Mouse (Mus musculus) CH12.LX (cell line): ENCODE data around the gene Slc25a18. TPM values are rescaled to one million over a fixed set of nuclear protein-coding genes. Genes with fewer than 3 reads are reported as not detected.
A peak's percentile ranks its signal among the peaks of the same experiment; 100 is the strongest.

Source experiments
- DNase-seq: peaks from one replicate; pipeline ENCODE4 v3.0.0-alpha.2; 2013; ENCODE audit errors: extremely low read depth
- H3K27ac ChIP-seq: 2 replicates; pipeline ENCODE4 v1.5.1; 2012; ENCODE audit warnings: low read depth, mild to moderate bottlenecking, control low read depth, moderate library complexity; ENCODE audit not compliant: insufficient read depth
- H3K27me3 ChIP-seq: replicated peaks from 2 replicates; pipeline ENCODE3; 2012; ENCODE audit warnings: inconsistent platforms
- H3K36me3 ChIP-seq, 2 experiments: replicated peaks in 1 of 2; 2 replicates each; pipeline versions ENCODE3 to v1.6.1; 2012; ENCODE audit warnings: inconsistent platforms in 1 of 2, low read length in 1 of 2, mild to moderate bottlenecking in 1 of 2, mixed read lengths in 1 of 2, moderate library complexity in 1 of 2; ENCODE audit not compliant: control insufficient read depth in 1 of 2, insufficient read depth in 1 of 2
- H3K4me1 ChIP-seq, 2 experiments: 2 replicates each; pipeline ENCODE4 v1.6.1; 2012; ENCODE audit warnings: inconsistent platforms in 1 of 2, moderate library complexity in 1 of 2; ENCODE audit not compliant: insufficient read depth in 2 of 2, control insufficient read depth in 1 of 2
- H3K4me2 ChIP-seq: 2 replicates; pipeline ENCODE4 v1.6.1; 2012; ENCODE audit warnings: low read depth, mild to moderate bottlenecking, control low read depth; ENCODE audit not compliant: poor library complexity, insufficient read depth, severe bottlenecking
- H3K4me3 ChIP-seq, 3 experiments: fragments of 150-350 bp in 1 of 3; sonication (generic) in 1 of 3; replicated peaks in 1 of 3; 2 replicates each; pipeline versions ENCODE3 to v1.5.1; 2011 to 2012; ENCODE audit warnings: low read depth in 2 of 3, low read length in 2 of 3, mild to moderate bottlenecking in 2 of 3, moderate library complexity in 2 of 3, control low read depth in 1 of 3, improper control_type of control experiment in 1 of 3, inconsistent platforms in 1 of 3, mixed read lengths in 1 of 3; ENCODE audit not compliant: poor library complexity in 1 of 3
- H3K79me2 ChIP-seq: replicated peaks from 2 replicates; pipeline ENCODE4 v1.6.1; 2012; ENCODE audit warnings: mild to moderate bottlenecking, moderate library complexity; ENCODE audit not compliant: control insufficient read depth, poor library complexity, insufficient read depth, severe bottlenecking; ENCODE audit errors: extremely low read depth
- H3K9ac ChIP-seq: 2 replicates; pipeline ENCODE4 v1.6.1; 2012; ENCODE audit warnings: low read depth, mild to moderate bottlenecking, control low read depth, moderate library complexity; ENCODE audit not compliant: insufficient read depth
- H3K9me3 ChIP-seq: replicated peaks from 2 replicates; pipeline ENCODE3; 2012; ENCODE audit warnings: low read length, inconsistent platforms, mixed read lengths
- BHLHE40 ChIP-seq: IDR thresholded peaks from 2 replicates; pipeline ENCODE4 v1.6.1; 2011; ENCODE audit warnings: mild to moderate bottlenecking, low read depth, low read length, improper control_type of control experiment
- CHD1 ChIP-seq: IDR thresholded peaks from 2 replicates; pipeline ENCODE4 v1.6.1; 2012; ENCODE audit warnings: low read depth, low read length, improper control_type of control experiment, inconsistent platforms
- CHD2 ChIP-seq: IDR thresholded peaks from 2 replicates; pipeline ENCODE4 v1.6.1; 2011; ENCODE audit warnings: low read length, improper control_type of control experiment
- CTCF ChIP-seq, 2 experiments: IDR thresholded peaks in 1 of 2; conservative IDR thresholded peaks in 1 of 2; 2 replicates each; pipeline ENCODE4 v1.5.1; 2011 to 2012; ENCODE audit warnings: low read depth in 2 of 2, low read length in 2 of 2, improper control_type of control experiment in 1 of 2, inconsistent platforms in 1 of 2, mild to moderate bottlenecking in 1 of 2, moderate library complexity in 1 of 2
- E2F4 ChIP-seq: IDR thresholded peaks from 2 replicates; pipeline ENCODE4 v1.6.1; 2011; ENCODE audit warnings: low read depth, low read length, improper control_type of control experiment; ENCODE audit not compliant: insufficient replicate concordance
- ELF1 ChIP-seq: IDR thresholded peaks from 2 replicates; pipeline ENCODE4 v1.6.1; 2014; ENCODE audit warnings: low read depth, mild to moderate bottlenecking, inconsistent platforms, low read length, improper control_type of control experiment
- EP300 ChIP-seq: IDR thresholded peaks from 2 replicates; pipeline ENCODE4 v1.6.1; 2011; ENCODE audit warnings: low read length, improper control_type of control experiment
- ETS1 ChIP-seq: conservative IDR thresholded peaks from 2 replicates; pipeline ENCODE4 v1.6.1; 2012; ENCODE audit warnings: low read depth, mild to moderate bottlenecking, inconsistent platforms, low read length, improper control_type of control experiment, moderate library complexity
- GABPA ChIP-seq: IDR thresholded peaks from 2 replicates; pipeline ENCODE4 v1.6.1; 2012; ENCODE audit warnings: low read depth, low read length, improper control_type of control experiment, inconsistent platforms; ENCODE audit not compliant: insufficient replicate concordance
- IRF4 ChIP-seq: IDR thresholded peaks from 2 replicates; pipeline ENCODE4 v1.6.1; 2014; ENCODE audit warnings: low read depth, mild to moderate bottlenecking, inconsistent platforms, low read length, improper control_type of control experiment
- JUND ChIP-seq: conservative IDR thresholded peaks from 2 replicates; pipeline ENCODE4 v1.6.1; 2011; ENCODE audit warnings: low read depth, low read length, improper control_type of control experiment
- MEF2A ChIP-seq: IDR thresholded peaks from 2 replicates; pipeline ENCODE4 v1.6.1; 2014; ENCODE audit warnings: low read depth, mild to moderate bottlenecking, inconsistent platforms, low read length, improper control_type of control experiment, borderline replicate concordance
- MYC ChIP-seq: IDR thresholded peaks from 2 replicates; pipeline ENCODE4 v1.6.1; 2011; ENCODE audit warnings: low read depth, mild to moderate bottlenecking, improper control_type of control experiment, low read length
- NELFE ChIP-seq: IDR thresholded peaks from 2 replicates; pipeline ENCODE4 v1.6.1; 2011; ENCODE audit warnings: low read depth, low read length, improper control_type of control experiment
- NRF1 ChIP-seq: IDR thresholded peaks from 2 replicates; pipeline ENCODE4 v1.6.1; 2014; ENCODE audit warnings: low read depth, mild to moderate bottlenecking, inconsistent platforms, low read length, improper control_type of control experiment, moderate library complexity
- PAX5 ChIP-seq: IDR thresholded peaks from 2 replicates; pipeline ENCODE4 v1.6.1; 2012; ENCODE audit warnings: low read length, inconsistent platforms, mixed read lengths
- POLR2A ChIP-seq: IDR thresholded peaks from 2 replicates; pipeline ENCODE4 v1.6.1; 2011; ENCODE audit warnings: low read depth, mild to moderate bottlenecking, improper control_type of control experiment, low read length
- POLR2AphosphoS2 ChIP-seq: IDR thresholded peaks from 2 replicates; pipeline ENCODE4 v1.6.1; 2011; ENCODE audit warnings: low read depth, low read length, improper control_type of control experiment
- RAD21 ChIP-seq: IDR thresholded peaks from 2 replicates; pipeline ENCODE4 v1.6.1; 2011; ENCODE audit warnings: low read depth, mild to moderate bottlenecking, low read length, improper control_type of control experiment, moderate library complexity
- RCOR1 ChIP-seq: conservative IDR thresholded peaks from 2 replicates; pipeline ENCODE4 v1.6.1; 2012; ENCODE audit warnings: low read depth, mild to moderate bottlenecking, inconsistent platforms, low read length, improper control_type of control experiment
- SIN3A ChIP-seq: IDR thresholded peaks from 2 replicates; pipeline ENCODE4 v1.6.1; 2012; ENCODE audit warnings: low read length, improper control_type of control experiment, inconsistent platforms
- SMC3 ChIP-seq: IDR thresholded peaks from 2 replicates; pipeline ENCODE4 v1.6.1; 2011; ENCODE audit warnings: low read depth, low read length, improper control_type of control experiment
- TBP ChIP-seq: conservative IDR thresholded peaks from 2 replicates; pipeline ENCODE4 v1.6.1; 2011; ENCODE audit warnings: low read depth, low read length, improper control_type of control experiment
- TCF12 ChIP-seq: IDR thresholded peaks from 2 replicates; pipeline ENCODE4 v1.6.1; 2014; ENCODE audit warnings: low read depth, mild to moderate bottlenecking, inconsistent platforms, low read length, improper control_type of control experiment
- UBTF ChIP-seq: IDR thresholded peaks from 2 replicates; pipeline ENCODE4 v1.6.1; 2012; ENCODE audit warnings: low read depth, mild to moderate bottlenecking, inconsistent platforms, low read length, improper control_type of control experiment, moderate library complexity
- USF2 ChIP-seq: conservative IDR thresholded peaks from 2 replicates; pipeline ENCODE4 v1.6.1; 2011; ENCODE audit warnings: low read depth, low read length, improper control_type of control experiment
- ZC3H11A ChIP-seq: IDR thresholded peaks from 2 replicates; pipeline ENCODE4 v1.6.1; 2012; ENCODE audit warnings: low read depth, mild to moderate bottlenecking, inconsistent platforms, low read length, improper control_type of control experiment
- ZNF384 ChIP-seq: IDR thresholded peaks from 2 replicates; pipeline ENCODE4 v1.6.1; 2012; ENCODE audit warnings: low read depth, low read length, improper control_type of control experiment, inconsistent platforms
- dilution Hi-C: fragments of 300-500 bp; cut with MboI; formaldehyde crosslinking; loops from 2 replicates; pipeline ENCODE4 v1.14.3; 2020; ENCODE audit warnings: low sequenced_read_pairs; ENCODE audit not compliant: extremely low pct_unique_long_range_greater_than_20kb, extremely low pct_ligation_motif_present
- in situ Hi-C: fragments of 300-500 bp; cut with MboI; formaldehyde crosslinking; loops from 3 replicates; pipeline ENCODE4 v1.14.3; 2019; ENCODE audit warnings: low sequenced_read_pairs, low pct_ligation_motif_present, low pct_unique_long_range_greater_than_20kb, mixed read lengths
- polyA plus RNA-seq: library from polyadenylated mRNA; unstranded; fragments of >175 nt; gene quantifications from 2 replicates; pipeline ENCODE4 v1.2.1, GENCODE M21; 2012; ENCODE audit warnings: low read depth; ENCODE audit not compliant: insufficient read length
- total RNA-seq, 2 experiments: library from RNA; depleted of rRNA; stranded (reverse); fragments of 300-350 nt in 1 of 2; fragments of >200 nt in 1 of 2; gene quantifications; 2 replicates each; pipeline ENCODE4 v1.2.3; 2012 to 2014

Slc25a18 gene
- total and polyA plus RNA-seq, 3 experiments, result 0.08 to 0.51 (median 0.19) TPM

- in situ Hi-C loops, result no loop called here
- peaks cover 19% of the 10 kb centered on the region for H3K79me2 ChIP-seq
- H3K4me1 ChIP-seq, result peaks cover 0 to 9% of the 10 kb centered on the region in 2 experiments; a peak in 2 of 4 replicates
- peaks cover 0 to 8% of the 10 kb centered on the region in 2 experiments for H3K36me3 ChIP-seq
- dilution Hi-C loops, result no loop called here
- H3K4me2 ChIP-seq, result no peak overlapping the region
- no peaks in the 10 kb centered on the region for H3K27me3 ChIP-seq
- H3K4me3 ChIP-seq, result no peak overlapping the region
- H3K9me3 ChIP-seq, result peaks cover 3% of the 10 kb centered on the region
- no peak overlapping the region for H3K27ac ChIP-seq
- TF ChIP-seq CHD1 (no peak), ETS1 (no peak), JUND (no peak), MYC (no peak), RCOR1 (no peak), UBTF (no peak), USF2 (no peak), SIN3A (no peak), BHLHE40 (no peak), ZC3H11A (no peak), GABPA (no peak), TCF12 (no peak), NRF1 (no peak), EP300 (no peak)
- H3K9ac ChIP-seq, result no peak overlapping the region
- DNase-seq, result no peak
These were observed 61.5 kb downstream of the Slc25a18 start for GRCm38 (mm10) chr6:120834766-120835321.

DNA sequence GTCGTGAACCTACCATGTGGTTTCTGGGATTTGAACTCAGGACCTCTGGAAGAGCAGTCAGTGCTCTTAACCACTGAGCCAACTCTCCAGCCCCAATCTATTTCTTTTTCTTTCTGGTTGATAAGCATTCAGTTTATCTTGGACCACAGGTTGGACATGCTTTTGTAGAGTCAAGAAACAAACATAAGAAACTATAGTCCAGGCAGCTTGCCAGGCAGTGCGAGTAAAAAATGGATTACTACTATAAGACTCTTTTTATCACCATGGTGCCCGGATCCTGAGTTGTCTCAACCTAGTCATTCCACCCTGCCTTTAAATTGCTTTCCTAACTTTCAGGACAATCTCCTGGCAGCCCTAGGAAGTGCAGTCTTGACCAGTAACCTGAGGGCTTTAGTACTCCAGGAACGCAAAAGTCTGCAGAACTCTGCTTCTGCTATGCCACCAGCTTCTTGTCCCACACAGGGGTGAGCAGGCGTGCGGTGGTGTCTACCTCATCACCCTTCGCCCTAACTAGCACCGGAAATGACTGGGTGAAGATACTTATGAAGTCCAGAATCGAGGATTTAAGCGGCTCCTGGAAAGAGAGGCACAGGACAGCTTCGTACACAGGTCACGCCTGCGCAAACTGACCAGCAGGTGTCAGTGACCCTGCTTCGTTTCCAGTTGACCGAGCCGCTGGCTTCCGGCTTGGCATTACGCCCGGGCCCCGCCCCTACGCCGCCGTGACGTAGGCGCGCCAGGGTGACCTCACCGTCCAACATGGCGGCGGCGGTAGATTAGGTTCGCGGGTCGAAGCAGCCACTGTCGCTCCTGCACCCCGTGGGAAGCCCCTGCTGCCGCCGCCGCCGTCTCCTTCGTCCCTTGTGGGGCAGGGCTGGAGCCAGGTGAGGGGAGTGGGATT, 62.3 kb downstream of the Slc25a18 start, which contains the start of gene Bcl2l13:
TSS of gene Bcl2l13 (plus strand) at position 739 of the 901 bp plus-strand sequence.
- dilution Hi-C loops (no loop called here), in situ Hi-C loops (no loop called here)
- Histone ChIP-seq H3K36me3 (peaks cover 0 to 13% of the 10 kb centered on the region in 2 experiments), H3K4me2 (peak within 1 kb of the TSS; percentile 76), H3K9me3 (peaks cover 3% of the 10 kb centered on the region), H3K27me3 (no peaks in the 10 kb centered on the region), H3K27ac (peak within 1 kb of the TSS; percentile 78), H3K4me1 (peaks cover 0 to 9% of the 10 kb centered on the region in 2 experiments; a peak in 2 of 4 replicates), H3K79me2 (peaks cover 21% of the 10 kb centered on the region), H3K9ac (peak within 1 kb of the TSS; percentile 98), H3K4me3 (peak within 1 kb of the TSS; percentile 84 to 98 (median 97))
- DNase-seq, result peak; percentile 85
- TF ChIP-seq NRF1 (peak; percentile 81), SIN3A (peak; percentile 18; the same call in 1 of the 2 replicates), ZNF384 (no peak), GABPA (no peak), IRF4 (peak; percentile 50; the same call in 1 of the 2 replicates), ELF1 (peak; percentile 97), ZC3H11A (no peak), UBTF (peak; percentile 87; the same call in 1 of the 2 replicates), NELFE (peak; percentile 83), RAD21 (peak; percentile 33), MYC (0 out of 2 replicates have a peak, but pooled peaks have one; percentile 13), SMC3 (no peak; the same call in 1 of the 2 replicates), JUND (no peak), EP300 (no peak), POLR2A (peak; percentile 90), TCF12 (peak; percentile 98), E2F4 (no peak), MEF2A (peak; percentile 27; the same call in 1 of the 2 replicates), TBP (peak; percentile 72; the same call in 1 of the 2 replicates), POLR2AphosphoS2 (0 out of 2 replicates have a peak, but pooled peaks have one; percentile 29), CHD2 (no peak), CTCF (conservative IDR thresholded peaks at IDR 0.05 in 1 of 2, IDR thresholded peaks at IDR 0.05 in 1 of 2; ENCODE audit: low read depth in 2 of 2, low read length in 2 of 2) (peak in 1 of 2 experiments; percentile 62; a peak in 2 of 4 replicates), PAX5 (no peak)
